30 mouse cellular contexts compared by ENCODE assay signal in the genomic region with DNA sequence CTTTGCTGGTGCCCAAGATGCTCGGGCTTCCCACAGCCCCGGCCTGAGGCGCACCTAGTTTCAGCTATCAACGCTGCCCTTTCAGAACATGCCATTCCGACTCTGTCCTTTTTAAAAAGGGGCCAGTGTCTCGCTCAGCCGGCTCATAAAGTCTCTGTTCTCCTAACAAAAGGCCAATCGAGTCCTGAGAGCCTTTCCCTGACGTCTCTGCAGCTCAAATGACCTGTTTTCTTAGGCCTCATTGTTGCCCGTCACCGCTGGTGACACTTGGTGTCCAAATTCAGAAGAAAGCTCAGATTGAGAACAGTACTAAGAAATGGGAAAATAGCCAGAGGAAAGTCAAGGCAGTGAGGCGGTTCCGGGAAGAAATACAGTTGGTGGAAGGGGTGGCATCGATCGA. TPM values are rescaled to one million over a fixed set of nuclear protein-coding genes. Genes with fewer than 3 reads are reported as not detected.
DNase-seq lines count a peak whose midpoint lies in the region; ATAC-seq and TF ChIP-seq lines count a peak whose summit lies in the region.
"Had no signal": no experiment of that assay in that cellular context is flagged by ENCODE, and none has a peak within 500 bp of the region (broad histone marks: within the 10 kb centered on the region; RNA-seq: fewer than 3 reads in every experiment).

Gene Cldn14, minus strand, starts transcription at position 101 of the 400 bp plus-strand sequence.

- H3K36me3 ChIP-seq in kidney, embryonic 15.5 days, result no peaks in the 10 kb centered on the region
- H3K36me3 ChIP-seq in kidney, embryonic 14.5 days (ENCODE audit: control insufficient read depth, insufficient read depth, low read length), result no peaks in the 10 kb centered on the region
- peaks cover 3% of the 10 kb centered on the region; the same call in 1 of the 2 replicates for H3K36me3 ChIP-seq in E14TG2a.4 (ENCODE audit: insufficient read depth, low read length)
- H3K36me3 ChIP-seq in limb, embryonic 10.5 days, result no peaks in the 10 kb centered on the region
- H3K36me3 ChIP-seq: embryonic facial prominence, embryonic 12.5 days; embryonic facial prominence, embryonic 15.5 days; forebrain, embryonic 12.5 days; forebrain, embryonic 15.5 days; G1E; hindbrain, embryonic 12.5 days; hindbrain, embryonic 15.5 days had no signal

- H3K9ac ChIP-seq in kidney, embryonic 15.5 days, result no peak within 1 kb of the TSS
- H3K9ac ChIP-seq in kidney, embryonic 14.5 days (ENCODE audit: low read depth, low read length), result no peak within 1 kb of the TSS
- H3K9ac ChIP-seq: embryonic facial prominence, embryonic 12.5 days; embryonic facial prominence, embryonic 15.5 days; forebrain, embryonic 12.5 days; forebrain, embryonic 15.5 days; hindbrain, embryonic 12.5 days; hindbrain, embryonic 15.5 days had no signal

- no peak within 1 kb of the TSS for H3K4me3 ChIP-seq in kidney, embryonic 15.5 days (replicated peaks)
- H3K4me3 ChIP-seq in kidney, embryonic 14.5 days (ENCODE audit: low read length), result no peak within 1 kb of the TSS
- peak within 1 kb of the TSS; percentile 62 for H3K4me3 ChIP-seq in E14TG2a.4 (replicated peaks; ENCODE audit: low read length)
- H3K4me3 ChIP-seq in limb, embryonic 10.5 days, result no peak within 1 kb of the TSS
- H3K4me3 ChIP-seq in gastrocnemius, adult 2 months, result no peak within 1 kb of the TSS
- H3K4me3 ChIP-seq: embryonic facial prominence, embryonic 12.5 days; embryonic facial prominence, embryonic 15.5 days; forebrain, embryonic 12.5 days; forebrain, embryonic 15.5 days; hindbrain, embryonic 12.5 days; hindbrain, embryonic 15.5 days had no signal

- TF ChIP-seq CTCF in E14TG2a.4 (conservative IDR thresholded peaks at IDR 0.05; ENCODE audit: low read length), result no peak
- TF ChIP-seq CTCF in gastrocnemius, adult 2 months (IDR thresholded peaks at IDR 0.05), result no peak

- peak; percentile 33 for DNase-seq in brain, adult 2 months (ENCODE audit: low read depth, low spot score)
- no peak for DNase-seq in limb, embryonic 10.5 days (ENCODE audit: low spot score)
- no peak for DNase-seq in gastrocnemius, adult 2 months
- DNase-seq in adrenal gland, adult 2 months, result no peak
- DNase-seq: adrenal gland, postnatal 14 days; cerebellum, adult 18-20 months; cerebellum, adult 9-10 months; cerebellum, postnatal 14 days; gastrocnemius, postnatal 10 days; gastrocnemius, postnatal 36 days; heart, adult 11 months had no signal

- H3K27ac ChIP-seq in kidney, embryonic 15.5 days, result no peak within 1 kb of the TSS
- no peak within 1 kb of the TSS for H3K27ac ChIP-seq in kidney, embryonic 14.5 days (ENCODE audit: low read depth, low read length)
- 0 out of 2 replicates have a peak within 1 kb of the TSS, but pooled peaks have one; percentile 42 for H3K27ac ChIP-seq in limb, embryonic 10.5 days
- H3K27ac ChIP-seq in gastrocnemius, adult 2 months, result no peak within 1 kb of the TSS
- H3K27ac ChIP-seq: embryonic facial prominence, embryonic 12.5 days; embryonic facial prominence, embryonic 15.5 days; forebrain, embryonic 12.5 days; forebrain, embryonic 15.5 days; hindbrain, embryonic 12.5 days; hindbrain, embryonic 15.5 days had no signal

- H3K4me2 ChIP-seq in kidney, embryonic 15.5 days, result 0 out of 2 replicates have a peak within 1 kb of the TSS, but pooled peaks have one; percentile 49
- no peak within 1 kb of the TSS for H3K4me2 ChIP-seq in kidney, embryonic 14.5 days (replicated peaks; ENCODE audit: low read depth, low read length)
- H3K4me2 ChIP-seq: embryonic facial prominence, embryonic 12.5 days; embryonic facial prominence, embryonic 15.5 days; forebrain, embryonic 12.5 days; forebrain, embryonic 15.5 days; heart, embryonic 11.5 days; hindbrain, embryonic 12.5 days; hindbrain, embryonic 15.5 days had no signal

- H3K4me1 ChIP-seq in kidney, embryonic 15.5 days, result peaks cover 22% of the 10 kb centered on the region
- H3K4me1 ChIP-seq in kidney, embryonic 14.5 days (ENCODE audit: control insufficient read depth, insufficient read depth, low read length), result peaks cover 4% of the 10 kb centered on the region; the same call in 1 of the 2 replicates
- H3K4me1 ChIP-seq in E14TG2a.4 (replicated peaks; ENCODE audit: low read depth, low read length), result peaks cover 97% of the 10 kb centered on the region
- peaks cover 43% of the 10 kb centered on the region for H3K4me1 ChIP-seq in limb, embryonic 10.5 days
- H3K4me1 ChIP-seq: embryonic facial prominence, embryonic 15.5 days; forebrain, embryonic 15.5 days had no signal

- no peak for ATAC-seq in kidney, embryonic 15.5 days (replicated peaks; ENCODE audit: low FRiP score)
- ATAC-seq in kidney, embryonic 14.5 days (ENCODE audit: low FRiP score, low TSS enrichment), result no peak
- ATAC-seq: forebrain, embryonic 15.5 days; Patski had no signal

- WGBS in kidney, embryonic 15.5 days, result 65% methylated on average over 15 of the region's 15 CpGs
- WGBS in kidney, embryonic 14.5 days, result 63% methylated on average over 15 of the region's 15 CpGs
- WGBS in limb, embryonic 10.5 days, result 83% methylated on average over 15 of the region's 15 CpGs

- no peaks in the 10 kb centered on the region for H3K9me3 ChIP-seq in kidney, embryonic 15.5 days (replicated peaks)
- no peaks in the 10 kb centered on the region for H3K9me3 ChIP-seq in kidney, embryonic 14.5 days (ENCODE audit: control insufficient read depth, low read length)
- no peaks in the 10 kb centered on the region for H3K9me3 ChIP-seq in E14TG2a.4 (ENCODE audit: low read length)
- no peaks in the 10 kb centered on the region for H3K9me3 ChIP-seq in limb, embryonic 10.5 days (replicated peaks)
- H3K9me3 ChIP-seq: embryonic facial prominence, embryonic 12.5 days; embryonic facial prominence, embryonic 15.5 days; forebrain, embryonic 12.5 days; forebrain, embryonic 15.5 days; G1E; hindbrain, embryonic 12.5 days; hindbrain, embryonic 15.5 days had no signal

- H3K27me3 ChIP-seq in kidney, embryonic 15.5 days, result peaks cover 38% of the 10 kb centered on the region
- no peaks in the 10 kb centered on the region for H3K27me3 ChIP-seq in kidney, embryonic 14.5 days (ENCODE audit: control insufficient read depth, insufficient read depth, low read length)
- no peaks in the 10 kb centered on the region for H3K27me3 ChIP-seq in E14TG2a.4 (ENCODE audit: insufficient read depth, low read length)
- peaks cover 3% of the 10 kb centered on the region; the same call in 1 of the 2 replicates for H3K27me3 ChIP-seq in limb, embryonic 10.5 days (ENCODE audit: low read depth, poor library complexity, severe bottlenecking)
- H3K27me3 ChIP-seq: CH12.LX; embryonic facial prominence, embryonic 12.5 days; embryonic facial prominence, embryonic 15.5 days; forebrain, embryonic 12.5 days; forebrain, embryonic 15.5 days; hindbrain, embryonic 12.5 days; hindbrain, embryonic 15.5 days had no signal

- intact Hi-C loops in gastrocnemius, adult 2 months (cut with DNase I), result no loop called here

RNA-seq across cellular contexts. Expression of gene Cldn14, which starts in this region (rescaled TPM):
- 0.21 TPM in 1 of 2 replicates, not detected in the other for polyA plus RNA-seq in kidney, embryonic 15.5 days (2015; fragmentation: Nextera tagmentation; extraction: Ambion mirVana)
- not detected in 2 replicates for polyA plus RNA-seq in kidney, embryonic 14.5 days (2014; fragmentation: Nextera tagmentation; extraction: Ambion mirVana)
- not detected in 2 replicates for polyA plus RNA-seq in limb, embryonic 10.5 days (2016; fragmentation: Nextera tagmentation; extraction: Ambion mirVana)
- not detected for total RNA-seq in gastrocnemius, adult 2 months (2021)
- total RNA-seq in adrenal gland, adult 2 months (2021), result not detected
- 0.08 TPM in 1 of 2 replicates, not detected in the other for polyA plus RNA-seq in adrenal gland, adult 2 months (2012; rRNA removed)
- total RNA-seq: adrenal gland, adult 18-20 months; G1E; heart, adult 8-10 months; heart, postnatal 25 days; hematopoietic stem cell, adult 5-6 weeks had no signal
- polyA plus RNA-seq: forebrain, embryonic 12.5 days; forebrain, embryonic 15.5 days; G1E; heart, embryonic 14.5 days; heart, postnatal 0 days; hindbrain, embryonic 15.5 days; Patski had no signal
